Mouse (Mus musculus): ENCODE data around the gene Haus4.

The Haus4 gene

DNA sequence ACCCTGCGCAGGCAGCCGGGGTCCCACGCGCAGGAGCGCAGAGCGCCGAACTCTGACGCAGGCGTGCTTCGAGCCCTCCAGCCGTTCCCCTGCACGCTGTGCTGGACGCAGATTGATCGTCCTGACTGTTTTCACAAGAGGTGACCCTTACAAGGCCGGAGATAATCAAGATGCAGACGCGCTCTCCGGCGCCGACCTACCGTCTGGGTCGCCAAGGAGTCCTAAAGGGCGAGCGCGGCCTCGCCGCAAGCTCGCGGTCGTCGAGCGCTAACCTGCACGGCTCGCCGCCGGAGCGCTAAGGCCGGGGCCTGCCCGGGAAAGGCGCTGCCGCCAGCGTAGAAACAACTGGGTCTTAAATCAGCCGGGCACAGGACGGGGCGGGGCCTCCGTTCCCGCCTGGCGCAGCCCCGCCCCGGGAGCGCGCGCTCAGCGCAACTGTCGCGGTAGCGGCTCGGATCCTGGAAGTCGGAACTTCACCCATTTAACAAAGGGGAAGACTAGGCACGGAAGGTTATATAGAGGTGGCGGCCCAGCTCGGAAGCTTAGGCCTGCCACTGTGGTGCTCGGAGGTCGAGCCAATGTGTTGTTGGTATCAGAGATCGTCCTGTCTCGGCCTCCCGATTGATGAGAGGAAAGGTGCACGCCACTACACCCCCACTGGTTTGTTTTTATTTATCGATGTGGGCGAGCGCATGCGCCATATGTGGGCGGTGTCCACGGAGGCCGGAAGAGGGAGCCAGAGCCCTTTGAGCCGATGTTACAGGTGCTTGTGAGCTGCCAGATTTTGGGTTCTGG lies at the start of gene Haus4:
Gene Haus4 (minus strand): TSS at position 642 of the 795 bp plus-strand sequence.
- CTCF ChIA-PET, result interaction anchor here (0.6 to 1.2 kb wide), 2 partner anchors 57 to 1344 kb away, joined by 3 read pairs; no protein-coding TSS in a partner anchor

DNA sequence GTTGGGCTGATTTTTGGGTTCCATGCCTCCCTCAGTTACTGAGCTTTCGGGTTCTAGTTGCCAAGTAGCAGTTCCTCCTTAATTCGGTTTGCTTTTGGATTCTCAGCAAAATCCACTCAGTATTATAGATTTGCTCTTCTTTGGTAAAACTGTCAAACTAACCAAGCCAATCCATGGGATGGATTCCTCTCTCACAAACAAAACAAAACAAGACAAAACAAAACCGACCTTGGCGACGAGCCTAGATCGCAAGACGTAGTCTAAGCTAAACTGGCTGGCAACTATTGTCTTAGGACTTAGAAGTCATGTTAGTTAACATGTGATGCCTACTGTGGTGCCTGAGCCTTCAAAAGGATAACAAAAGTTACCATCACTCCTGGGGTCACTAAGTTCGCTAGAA lies 49.3 kb upstream of the Haus4 start:
- CTCF ChIA-PET, result interaction anchor here (0.7 kb wide), 1 partner anchor 280 kb away, joined by 4 read pairs; no protein-coding TSS in a partner anchor

DNA sequence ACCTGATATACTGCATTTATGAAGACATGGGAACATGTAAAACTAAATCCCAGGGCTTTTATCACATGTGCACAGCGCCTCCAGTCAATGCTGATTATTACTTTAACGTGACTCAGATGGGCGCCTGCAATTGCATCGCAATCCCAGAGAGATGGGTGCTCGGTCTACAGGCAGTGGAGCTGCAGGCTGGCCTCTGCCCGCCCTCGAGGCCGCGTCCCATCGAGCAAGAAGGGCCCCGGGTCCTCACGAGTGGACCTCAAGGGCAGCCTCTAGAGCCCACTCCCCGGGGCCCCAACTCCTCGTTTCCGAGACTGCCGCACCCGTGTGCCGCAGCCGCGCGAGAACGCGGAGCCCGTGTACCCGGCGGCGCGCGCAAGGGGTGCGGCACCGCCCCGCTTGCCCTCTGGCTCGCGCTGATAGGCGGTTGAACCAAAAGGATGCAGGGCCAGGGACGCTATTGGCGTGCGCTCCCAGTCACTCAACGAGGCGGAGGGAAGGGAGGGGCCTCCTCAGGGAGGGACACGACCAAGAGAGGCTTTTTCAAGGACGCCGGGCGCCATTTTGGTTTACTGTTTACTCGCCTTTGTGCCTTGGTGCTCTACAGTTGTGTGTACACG lies 48.7 kb upstream of the Haus4 start:
- CTCF ChIA-PET, result interaction anchor here (0.7 kb wide), 1 partner anchor 281 kb away, joined by 4 read pairs; no protein-coding TSS in a partner anchor

DNA sequence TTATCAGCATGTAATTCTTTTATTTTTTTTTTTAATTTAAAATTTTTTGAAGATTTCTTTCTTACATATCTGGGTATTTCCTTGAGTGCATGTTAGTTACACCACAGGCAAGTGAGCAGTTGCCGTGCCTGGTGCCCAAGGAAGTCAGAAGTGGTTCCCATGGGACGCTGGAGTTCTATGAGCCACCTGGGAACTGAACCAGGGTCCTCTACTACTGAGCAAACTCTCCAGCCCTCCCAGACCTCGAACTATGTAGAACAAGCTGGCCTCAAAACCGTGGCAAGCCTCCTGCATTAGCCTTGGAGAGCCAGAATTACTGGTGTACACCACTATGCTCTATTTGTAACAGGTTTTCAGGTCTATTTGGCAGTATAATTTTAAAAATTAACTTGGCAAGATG lies 48.2 kb upstream of the Haus4 start:
- CTCF ChIA-PET, result no interaction called here

DNA sequence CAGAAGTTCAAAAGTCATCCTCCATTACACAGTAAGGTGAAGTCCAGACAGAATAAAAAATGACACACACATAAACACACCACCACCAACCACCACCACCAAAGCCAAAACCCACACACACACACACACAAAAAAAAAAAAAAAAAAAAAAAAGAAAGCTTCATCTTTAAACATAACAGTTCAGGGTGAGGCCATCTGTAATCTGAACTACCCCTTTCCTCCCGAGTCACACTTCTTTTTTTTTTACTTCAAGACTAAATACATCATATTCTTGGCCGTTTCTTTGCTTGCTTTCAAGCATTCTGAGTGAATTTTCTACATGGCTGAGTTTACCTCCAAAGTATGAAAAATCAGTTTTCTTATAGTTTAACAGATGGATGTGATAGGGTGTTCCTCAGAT lies 47.2 kb upstream of the Haus4 start:
- CTCF ChIA-PET, result interaction anchor here (0.5 to 0.6 kb wide), 2 partner anchors 85 to 160 kb away, joined by 3 to 5 read pairs; no protein-coding TSS in a partner anchor

DNA sequence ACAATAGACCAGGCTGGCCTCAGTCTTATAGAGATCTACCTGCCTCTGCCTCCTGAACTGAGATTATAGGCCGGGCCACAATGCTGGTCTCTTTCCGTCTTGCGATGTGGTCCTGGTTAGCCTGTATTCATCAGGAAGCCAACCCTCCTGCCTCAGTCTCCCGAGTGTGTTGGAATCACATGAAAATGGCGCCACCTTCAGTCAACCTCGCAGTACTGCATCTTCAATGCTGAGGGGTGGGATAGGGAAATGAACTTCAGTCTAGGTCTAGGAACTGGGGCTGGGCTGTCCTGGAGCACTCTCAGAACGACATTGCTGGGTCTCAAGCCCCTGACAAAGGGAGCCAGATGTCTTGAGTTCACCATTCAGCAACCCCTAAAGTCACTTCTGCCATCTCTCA lies 42.7 kb upstream of the Haus4 start:
- CTCF ChIA-PET, result interaction anchor here (0.9 kb wide), 1 partner anchor 10 kb away, joined by 3 read pairs; no protein-coding TSS in a partner anchor

DNA sequence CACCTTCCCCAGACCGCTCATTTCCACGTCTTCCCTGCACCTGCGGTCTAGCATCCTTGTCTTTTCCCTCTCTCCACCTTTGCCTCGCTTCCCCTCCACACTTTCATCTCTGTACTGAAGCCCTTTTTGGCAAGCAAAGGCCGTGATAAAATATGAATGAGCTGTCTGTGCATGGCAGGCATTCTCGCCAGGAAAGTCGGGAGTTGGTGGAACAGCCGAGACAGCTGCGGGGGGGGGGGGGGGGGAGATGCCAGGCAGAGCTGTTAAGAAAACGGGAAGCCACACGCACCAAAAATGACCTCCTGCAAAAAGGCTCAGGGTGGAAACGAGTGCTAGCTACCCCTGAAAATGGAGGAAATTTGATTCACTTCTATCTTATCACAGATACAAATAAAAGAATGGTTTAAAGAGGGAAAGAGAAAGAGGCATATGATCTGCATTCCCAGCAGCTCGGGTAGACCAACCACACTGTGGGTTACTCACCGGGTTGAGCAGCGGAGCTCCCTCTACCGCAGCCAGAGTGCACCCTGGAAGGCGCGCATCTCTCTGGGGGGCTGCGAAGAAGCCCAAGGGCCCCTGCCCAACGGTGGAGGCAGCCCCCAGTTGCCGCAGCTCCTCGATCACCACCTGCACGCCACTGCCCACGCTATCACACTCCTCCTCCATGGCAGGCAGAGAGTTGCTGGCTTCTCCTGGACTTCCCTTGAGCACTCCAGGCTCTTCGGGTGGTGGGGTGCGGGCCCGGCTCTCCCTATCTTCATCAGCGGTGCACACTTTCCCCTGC lies 40.4 kb upstream of the Haus4 start:
- CTCF ChIA-PET, result interaction anchor here (0.5 to 0.8 kb wide), 2 partner anchors 30 to 138 kb away, joined by 4 to 8 read pairs; no protein-coding TSS in a partner anchor

DNA sequence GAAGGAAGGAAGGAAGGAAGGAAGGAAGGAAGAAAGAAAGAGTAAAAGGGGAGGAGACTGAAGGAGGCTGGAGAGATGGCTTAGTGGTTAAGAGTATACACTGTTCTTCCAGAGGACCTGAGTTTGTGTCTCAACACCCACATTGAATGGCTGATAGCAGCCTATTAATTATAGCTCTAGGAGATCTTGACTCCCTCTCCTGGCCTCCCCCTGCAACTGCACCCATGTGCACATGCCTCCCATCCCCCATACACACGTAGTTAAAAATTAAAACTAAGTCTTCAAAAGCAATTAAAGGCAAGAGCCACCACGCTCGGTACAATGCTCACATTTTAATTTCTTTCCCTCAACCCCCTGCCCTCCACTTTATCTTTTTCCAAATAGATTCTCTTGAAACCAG lies 39.6 kb upstream of the Haus4 start:
- CTCF ChIA-PET, result interaction anchor here (0.5 to 0.7 kb wide), 2 partner anchors 138 to 335 kb away, joined by 3 to 8 read pairs; no protein-coding TSS in a partner anchor

DNA sequence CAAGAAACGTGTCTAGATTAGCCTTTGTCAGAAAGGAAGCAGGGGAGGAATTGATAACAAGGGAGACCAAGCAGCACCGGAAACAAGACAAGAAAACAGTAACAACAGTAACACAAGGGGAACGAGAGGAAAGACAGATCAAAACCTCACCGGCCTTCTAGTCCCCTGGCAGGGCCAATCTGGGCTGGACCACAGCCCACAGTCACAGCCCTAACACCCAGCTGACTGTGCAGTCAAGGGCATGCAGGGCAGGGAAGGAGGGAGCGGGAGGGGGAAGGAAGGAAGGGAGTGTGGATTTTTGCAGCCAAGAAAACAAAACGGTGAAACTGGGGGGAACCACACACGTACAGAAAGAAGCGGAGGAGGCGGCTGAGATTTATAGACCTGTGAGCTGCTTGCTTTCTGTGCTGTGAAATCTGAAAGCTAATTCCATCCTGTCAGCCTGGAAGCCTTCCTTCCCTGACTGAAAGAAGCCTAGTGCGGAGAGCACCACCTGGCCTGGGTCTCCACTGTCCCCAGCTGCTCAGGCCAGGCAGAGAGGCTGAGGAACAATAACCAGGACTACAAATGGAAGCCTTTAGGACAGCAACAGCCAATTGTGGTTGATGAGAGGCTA lies 38.0 kb upstream of the Haus4 start:
- CTCF ChIA-PET, result interaction anchor here (0.6 to 1.0 kb wide), 2 partner anchors 9 to 16 kb away, joined by 3 read pairs; no protein-coding TSS in a partner anchor

DNA sequence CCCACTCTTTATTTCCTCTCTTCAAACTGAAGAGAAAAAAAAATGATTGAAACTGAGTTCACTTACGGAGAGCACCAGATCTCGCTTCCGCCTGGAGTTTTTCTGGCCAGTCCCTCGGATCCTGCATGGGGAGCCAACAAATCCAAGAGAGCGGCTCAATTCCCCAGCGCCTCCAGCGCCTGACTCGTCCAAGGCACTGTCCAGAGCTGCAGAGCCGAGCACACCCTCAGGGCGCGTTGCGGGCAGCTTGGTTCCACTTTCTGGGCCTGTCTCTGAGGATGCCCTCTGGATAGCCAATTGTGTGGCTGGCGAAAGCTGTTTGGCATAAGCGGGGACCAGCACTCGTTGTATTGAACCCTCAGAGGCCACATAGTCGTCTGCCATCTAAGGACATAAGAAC lies 36.6 kb upstream of the Haus4 start:
- CTCF ChIA-PET, result no interaction called here

DNA sequence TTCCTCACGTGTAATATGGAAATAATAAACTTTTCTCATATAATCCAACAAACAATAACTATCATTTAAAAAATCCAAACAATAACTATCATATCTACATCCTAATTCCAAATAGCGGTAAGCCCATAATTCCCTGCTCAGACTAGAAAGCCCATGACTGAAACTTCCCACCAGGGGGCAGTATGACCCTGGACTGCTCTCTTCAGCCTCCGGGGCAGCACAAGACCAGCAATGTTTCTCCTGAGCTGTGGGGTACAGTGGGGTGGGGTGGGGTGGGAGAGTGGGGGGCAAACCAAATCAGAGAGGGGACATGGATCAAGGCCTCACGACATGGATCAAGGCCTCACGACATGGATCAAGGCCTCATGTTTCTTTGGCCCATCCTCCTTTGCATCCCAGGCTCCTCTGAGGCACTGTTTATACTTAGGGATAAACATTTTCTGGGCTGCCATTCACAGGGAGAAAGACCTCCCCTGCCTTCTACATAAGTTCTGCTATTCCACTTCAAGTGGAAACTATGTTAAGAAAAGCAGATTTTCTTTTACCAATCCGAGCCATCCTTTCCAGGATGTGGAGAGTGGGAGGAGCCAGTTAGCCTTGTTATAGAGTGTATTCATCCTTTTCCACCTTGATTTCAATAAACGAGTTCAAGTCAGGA lies 29.4 kb upstream of the Haus4 start:
- CTCF ChIA-PET, result interaction anchor here (0.6 to 0.7 kb wide), 2 partner anchors 9 to 58 kb away, joined by 3 to 6 read pairs; no protein-coding TSS in a partner anchor

DNA sequence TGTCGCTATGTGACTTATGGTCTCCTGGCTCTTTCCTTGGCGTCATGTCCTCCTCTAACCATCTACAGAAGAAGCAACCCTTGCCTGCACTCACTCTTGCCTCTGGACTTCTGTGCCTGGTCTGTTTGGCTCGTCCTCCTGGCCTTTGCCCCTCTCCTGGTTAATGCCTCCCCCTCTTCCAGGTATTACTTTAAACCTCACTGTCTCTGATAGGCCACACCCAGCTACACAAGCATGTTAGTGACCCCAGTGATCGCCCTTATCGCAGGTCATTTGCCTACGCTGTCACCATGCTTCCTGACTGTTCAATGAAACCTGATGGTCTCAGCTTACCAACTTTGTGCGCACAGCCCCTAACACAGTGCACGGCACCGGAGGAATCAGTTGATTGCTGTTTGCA lies 28.1 kb upstream of the Haus4 start:
- CTCF ChIA-PET, result no interaction called here

DNA sequence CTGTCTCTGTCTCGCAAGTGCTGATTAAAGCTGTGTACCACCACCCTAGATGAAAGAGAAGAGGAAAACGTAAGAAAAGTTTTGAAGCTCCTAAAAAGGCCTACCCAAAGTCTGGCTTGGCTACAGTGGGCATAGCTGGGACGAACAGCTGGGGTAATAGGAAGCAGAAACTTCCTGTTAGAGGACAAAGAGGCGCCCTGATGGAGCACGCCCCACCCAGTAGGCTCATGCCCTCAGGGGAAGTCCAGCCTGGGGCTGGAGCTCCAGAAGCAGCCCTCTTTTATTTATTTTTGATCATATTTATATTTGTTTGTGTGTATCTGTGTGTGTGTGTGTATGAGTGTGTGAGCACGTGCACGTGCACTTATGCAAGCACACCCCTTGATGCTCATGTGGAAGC lies 25.2 kb upstream of the Haus4 start:
- CTCF ChIA-PET, result interaction anchor here (0.6 to 0.9 kb wide), 2 partner anchors 49 to 243 kb away, joined by 3 read pairs; no protein-coding TSS in a partner anchor

DNA sequence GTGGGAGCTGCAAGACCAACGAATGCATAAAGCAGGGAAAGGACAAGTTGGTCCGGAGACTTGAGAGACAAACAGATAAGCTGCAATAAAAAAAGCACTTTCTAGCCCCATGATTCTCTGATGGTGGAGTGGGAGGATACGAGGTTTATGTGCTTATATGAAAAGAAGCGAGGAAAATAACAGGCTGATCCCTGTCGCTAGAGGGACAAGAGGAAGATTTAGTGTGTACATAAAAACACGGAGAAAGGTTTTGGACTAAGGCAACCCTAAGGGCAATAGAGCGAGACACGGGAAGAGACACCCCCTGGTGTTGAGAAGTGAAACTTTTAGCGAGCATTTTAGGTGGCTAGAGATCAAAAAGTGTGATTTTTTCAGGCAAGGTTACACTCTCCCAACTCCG lies 23.6 kb upstream of the Haus4 start:
- CTCF ChIA-PET, result interaction anchor here (0.6 to 1.3 kb wide), 3 partner anchors 54 to 157 kb away, joined by 3 to 7 read pairs (median 7); no protein-coding TSS in a partner anchor

DNA sequence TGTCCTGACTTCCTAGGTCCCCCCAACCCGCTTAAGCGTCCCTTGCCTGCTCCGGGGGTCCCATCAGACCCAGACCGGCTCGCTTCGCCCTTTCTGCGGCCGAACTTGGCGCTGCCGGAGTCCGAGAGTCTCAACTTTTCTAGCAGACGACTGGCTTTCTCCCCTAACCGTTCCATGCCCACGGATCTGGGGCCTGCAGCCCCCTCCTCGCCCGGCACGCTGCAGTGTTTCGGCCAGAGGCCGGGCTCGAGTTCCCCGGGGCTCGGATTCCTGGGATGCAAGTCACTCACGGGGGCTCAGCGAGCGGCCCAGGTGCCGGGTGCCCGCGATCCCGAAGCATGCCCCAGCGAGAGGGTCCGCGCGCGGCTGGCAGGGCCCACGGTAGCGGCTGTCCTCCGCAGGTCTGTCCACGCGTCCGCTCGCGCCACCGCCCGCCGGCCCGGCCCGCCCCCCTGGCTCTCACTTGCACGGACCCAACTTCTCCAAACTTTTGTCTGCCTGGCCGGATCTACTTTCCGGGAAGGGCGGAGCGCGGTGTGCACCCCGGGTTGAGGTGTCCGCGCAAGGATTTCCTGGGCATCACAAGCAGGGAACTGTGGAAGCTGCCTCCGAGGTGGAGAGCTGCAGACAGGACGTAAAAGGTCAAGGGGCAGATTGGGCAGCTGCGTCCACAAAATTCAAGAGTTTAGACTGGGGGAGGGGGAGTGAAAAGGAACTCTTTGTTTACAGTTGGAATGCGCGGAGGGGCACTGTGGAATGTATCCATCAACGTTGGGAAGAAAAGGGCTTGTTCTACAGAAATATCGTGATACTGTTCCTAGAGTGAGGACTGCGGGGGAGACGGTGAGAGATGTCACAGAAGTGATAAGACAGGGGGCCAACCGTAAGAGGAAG lies 22.9 kb upstream of the Haus4 start, which contains the start of gene Ajuba:
Gene Ajuba (minus strand): TSS at position 470 of the 894 bp plus-strand sequence.
- CTCF ChIA-PET, result interaction anchor here (1.3 kb wide), 1 partner anchor 71 kb away, joined by 3 read pairs; no protein-coding TSS in a partner anchor

DNA sequence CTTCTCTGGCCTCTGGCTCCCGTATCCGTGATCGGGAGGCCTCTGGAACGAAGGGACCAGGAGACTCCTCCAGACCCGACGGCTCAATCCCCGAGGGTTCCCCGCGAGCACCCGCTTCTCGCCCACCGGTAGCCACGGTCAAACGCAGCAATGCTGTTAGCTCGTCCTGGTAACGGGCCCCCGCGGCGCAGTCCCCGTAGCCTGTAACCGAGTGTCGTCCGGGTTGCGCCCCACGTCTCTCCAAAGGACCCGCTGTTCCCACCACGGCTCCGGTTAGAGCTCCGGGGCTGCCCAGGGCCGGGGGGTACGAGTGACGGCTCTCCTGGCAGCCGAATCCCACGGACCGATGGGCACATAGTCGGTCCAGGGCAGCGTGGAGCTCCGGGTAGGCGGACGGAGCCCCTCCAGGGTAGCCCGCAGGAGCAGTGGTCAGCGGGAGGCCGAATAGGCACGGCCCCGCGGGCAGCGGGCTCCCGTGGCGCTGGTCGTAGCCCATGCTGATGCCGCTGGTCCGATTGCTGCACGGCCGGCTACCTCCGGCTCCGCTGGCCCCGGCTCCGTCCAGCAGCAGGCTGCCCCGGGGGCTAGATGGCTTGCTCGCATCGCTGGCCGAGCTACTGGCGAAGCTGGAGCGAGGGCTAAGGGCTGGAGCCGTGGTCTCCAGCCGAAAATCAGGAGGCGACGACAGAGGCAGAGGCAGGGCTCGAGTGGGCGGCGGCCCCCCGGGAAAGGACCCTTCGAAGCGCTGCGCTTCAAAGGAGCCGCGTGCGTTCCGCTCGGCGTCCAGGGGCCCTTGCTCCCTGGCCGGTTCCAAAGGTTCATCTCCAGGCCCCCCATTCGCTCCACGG lies 22.0 kb upstream of the Haus4 start:
- CTCF ChIA-PET, result interaction anchor here (0.8 kb wide), 1 partner anchor 16 kb away, joined by 3 read pairs; no protein-coding TSS in a partner anchor

DNA sequence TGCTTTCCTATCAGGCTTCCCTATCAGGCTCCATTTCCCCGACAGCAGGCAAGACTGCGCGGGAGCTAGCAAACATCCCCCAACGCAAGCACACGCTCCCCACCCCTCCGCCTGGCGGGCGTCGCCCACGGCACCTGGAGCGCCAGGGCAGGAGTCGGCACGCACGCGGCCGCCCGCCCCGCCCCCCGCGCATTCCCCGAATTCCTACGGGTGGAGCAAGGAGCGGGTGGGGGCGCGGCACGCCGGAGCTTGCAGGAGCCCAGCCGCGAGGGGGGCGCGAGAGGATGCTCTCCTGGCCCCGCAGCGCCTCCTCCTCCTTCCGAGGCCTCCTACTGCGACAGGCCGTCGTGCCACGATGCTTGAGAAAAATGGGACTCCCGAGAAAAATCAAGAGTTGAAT lies 21.2 kb upstream of the Haus4 start:
- CTCF ChIA-PET, result interaction anchor here (0.6 to 0.8 kb wide), 2 partner anchors 17 to 179 kb away, joined by 3 to 6 read pairs; no protein-coding TSS in a partner anchor

DNA sequence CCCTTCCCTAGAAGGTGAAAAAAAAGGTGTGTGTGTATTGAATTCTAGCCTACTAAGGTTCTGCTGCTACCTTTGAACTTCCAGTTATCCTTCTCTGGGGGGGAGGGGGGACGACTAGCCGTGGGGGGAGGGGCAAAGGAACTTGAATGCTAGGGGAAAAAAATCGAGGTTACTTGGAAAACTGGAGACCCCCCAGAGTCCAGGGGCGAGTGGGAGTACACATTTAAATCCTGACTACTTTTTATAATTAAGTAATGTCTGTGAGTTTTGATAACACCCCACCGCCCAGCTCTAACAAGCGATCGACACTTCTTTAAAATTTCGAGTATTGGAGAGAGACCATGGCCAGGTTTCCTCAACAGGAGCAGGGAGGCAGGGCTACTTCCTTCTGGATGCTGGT lies 20.6 kb upstream of the Haus4 start:
- CTCF ChIA-PET, result interaction anchor here (0.5 to 0.6 kb wide), 2 partner anchors 178 to 1481 kb away, joined by 3 to 6 read pairs; no protein-coding TSS in a partner anchor
